Comparison of ENCODE assay signal across 17 mouse cellular contexts in genomic region chr13:52516051-52516450, GRCm38 (mm10).
A peak's percentile ranks its signal among the peaks of the same experiment; 100 is the strongest.
DNase-seq lines count a peak whose midpoint lies in the region.
"Had no signal": no experiment of that assay in that cellular context is flagged by ENCODE, and none has a peak within 500 bp of the region (broad histone marks: within the 10 kb centered on the region; RNA-seq: fewer than 3 reads in every experiment).

No protein-coding gene starts in this region.

- peak; percentile 43 for DNase-seq in cerebellum, adult 9-11 months
- DNase-seq in cerebellum, adult 11-12 months, result no peak
- DNase-seq in 3T3-L1 (ENCODE audit: low read depth, low spot score) (peak; percentile 72), NIH3T3 (ENCODE audit: low read depth) (peak; percentile 71)
- DNase-seq in fibroblast of lung, adult 2 months (ENCODE audit: low read depth), result peak; percentile 15
- DNase-seq in retina, embryonic 14.5 days (ENCODE audit: low spot score), result no peak
- DNase-seq in right cerebral cortex, adult 2 months (ENCODE audit: low spot score in 2 of 2), result no peak
- DNase-seq: adrenal gland, postnatal 10 days; adrenal gland, postnatal 36 days; B cell, adult 2 months; cerebellum, adult 18-20 months; gastrocnemius, postnatal 10 days; gastrocnemius, postnatal 36 days; heart, adult 2 months; heart, postnatal 14 days; heart, postnatal 4 days; kidney, adult 2 months had no signal

Comparison
In these comparisons a context has a peak if more than half of its experiments do, and no peak if none do; other contexts are left out.
1. DNase-seq: peak in cerebellum, adult 9-11 months (single experiment), 3T3-L1 (single experiment), NIH3T3 (single experiment) and fibroblast of lung, adult 2 months (single experiment); none in cerebellum, adult 11-12 months (single experiment), retina, embryonic 14.5 days (single experiment) and right cerebral cortex, adult 2 months (0 of 2).